Mouse (Mus musculus): ENCODE data around the gene Gria4. TPM values are rescaled to one million over a fixed set of nuclear protein-coding genes. Genes with fewer than 3 reads are reported as not detected.

Gria4 gene
- polyA plus RNA-seq, 2 experiments: 0.06 to 0.20 TPM

GRCm38 (mm10) chr9:4639192-4639900 lies 156.7 kb downstream of the Gria4 start:
- 35% methylated on average over 2 of the region's 2 CpGs for WGBS (ENCODE audit: insufficient replicate concordance)

GRCm38 (mm10) chr9:4631910-4632309 lies 164.1 kb downstream of the Gria4 start:
- ATAC-seq (ENCODE audit: insufficient read depth): no peak
- WGBS (ENCODE audit: insufficient replicate concordance): 40% methylated on average over 4 of the region's 4 CpGs
- Histone ChIP-seq H3K27me3 (ENCODE audit: control insufficient read depth, insufficient read depth, low read length) (no peaks in the 10 kb centered on the region), H3K9me3 (ENCODE audit: control insufficient read depth, low read length) (no peaks in the 10 kb centered on the region), H3K9ac (replicated peaks) (no peak overlapping the region), H3K4me3 (ENCODE audit: insufficient read depth in 1 of 2, low read depth in 2 of 2, low read length in 2 of 2) (no peak overlapping the region), H3K27ac (no peak overlapping the region), H3K4me1 (replicated peaks; ENCODE audit: control insufficient read depth in 2 of 2, insufficient read depth in 2 of 2, low read length in 1 of 2) (no peaks in the 10 kb centered on the region), H3K4me2 (ENCODE audit: low read depth) (no peak overlapping the region), H3K36me3 (replicated peaks; ENCODE audit: control insufficient read depth, insufficient read depth, low read depth) (no peaks in the 10 kb centered on the region)
- no peak for TF ChIP-seq CTCF (IDR thresholded peaks at IDR 0.05; ENCODE audit: low read depth)
- no peak for TF ChIP-seq EP300 (IDR thresholded peaks at IDR 0.05; ENCODE audit: low read depth)
- DNase-seq (ENCODE audit: low read depth in 3 of 3, low spot score in 3 of 3): no peak

More at GRCm38 (mm10) chr9:4639192-4639900, 156.7 kb downstream of the Gria4 start:
- no peak for DNase-seq (ENCODE audit: low read depth in 3 of 3, low spot score in 3 of 3)
- no peak overlapping the region for H3K27ac ChIP-seq
- no peaks in the 10 kb centered on the region for H3K4me1 ChIP-seq (replicated peaks; ENCODE audit: control insufficient read depth in 2 of 2, insufficient read depth in 2 of 2, low read length in 1 of 2)
- no peaks in the 10 kb centered on the region for H3K9me3 ChIP-seq (ENCODE audit: control insufficient read depth, low read length)
- no peaks in the 10 kb centered on the region for H3K36me3 ChIP-seq (replicated peaks; ENCODE audit: control insufficient read depth, insufficient read depth, low read depth)
- no peak for TF ChIP-seq CTCF (IDR thresholded peaks at IDR 0.05; ENCODE audit: low read depth)
- TF ChIP-seq EP300 (IDR thresholded peaks at IDR 0.05; ENCODE audit: low read depth): no peak
- no peak overlapping the region for H3K4me2 ChIP-seq (ENCODE audit: low read depth)
- no peaks in the 10 kb centered on the region for H3K27me3 ChIP-seq (ENCODE audit: control insufficient read depth, insufficient read depth, low read length)
- no peak overlapping the region for H3K9ac ChIP-seq (replicated peaks)
- no peak overlapping the region for H3K4me3 ChIP-seq (ENCODE audit: insufficient read depth in 1 of 2, low read depth in 2 of 2, low read length in 2 of 2)
- ATAC-seq (ENCODE audit: insufficient read depth): no peak

GRCm38 (mm10) chr9:4615286-4615685 lies 180.7 kb downstream of the Gria4 start:
- no peak overlapping the region for H3K4me2 ChIP-seq (ENCODE audit: low read depth)
- TF ChIP-seq CTCF (IDR thresholded peaks at IDR 0.05; ENCODE audit: low read depth) (no peak), EP300 (IDR thresholded peaks at IDR 0.05; ENCODE audit: low read depth) (no peak)
- no peak for ATAC-seq (ENCODE audit: insufficient read depth)
- H3K4me3 ChIP-seq (ENCODE audit: insufficient read depth in 1 of 2, low read depth in 2 of 2, low read length in 2 of 2): no peak overlapping the region
- H3K27me3 ChIP-seq (ENCODE audit: control insufficient read depth, insufficient read depth, low read length): no peaks in the 10 kb centered on the region
- no peak for DNase-seq (ENCODE audit: low read depth in 3 of 3, low spot score in 3 of 3)
- no peak overlapping the region for H3K27ac ChIP-seq
- H3K9ac ChIP-seq (replicated peaks): no peak overlapping the region
- H3K4me1 ChIP-seq (replicated peaks; ENCODE audit: control insufficient read depth in 2 of 2, insufficient read depth in 2 of 2, low read length in 1 of 2): no peaks in the 10 kb centered on the region
- H3K9me3 ChIP-seq (ENCODE audit: control insufficient read depth, low read length): no peaks in the 10 kb centered on the region
- no peaks in the 10 kb centered on the region for H3K36me3 ChIP-seq (replicated peaks; ENCODE audit: control insufficient read depth, insufficient read depth, low read depth)

- Histone ChIP-seq H3K27me3 (ENCODE audit: control insufficient read depth, insufficient read depth, low read length) (no peaks in the 10 kb centered on the region), H3K27ac (no peak overlapping the region), H3K36me3 (replicated peaks; ENCODE audit: control insufficient read depth, insufficient read depth, low read depth) (no peaks in the 10 kb centered on the region), H3K9ac (replicated peaks) (no peak overlapping the region), H3K4me3 (ENCODE audit: insufficient read depth in 1 of 2, low read depth in 2 of 2, low read length in 2 of 2) (no peak overlapping the region), H3K4me1 (replicated peaks; ENCODE audit: control insufficient read depth in 2 of 2, insufficient read depth in 2 of 2, low read length in 1 of 2) (no peaks in the 10 kb centered on the region), H3K9me3 (ENCODE audit: control insufficient read depth, low read length) (no peaks in the 10 kb centered on the region), H3K4me2 (ENCODE audit: low read depth) (no peak overlapping the region)
- ATAC-seq (ENCODE audit: insufficient read depth) (no peak), DNase-seq (ENCODE audit: low read depth in 3 of 3, low spot score in 3 of 3) (no peak)
- TF ChIP-seq CTCF (IDR thresholded peaks at IDR 0.05; ENCODE audit: low read depth) (no peak), EP300 (IDR thresholded peaks at IDR 0.05; ENCODE audit: low read depth) (no peak)
- 48% methylated on average over 3 of the region's 3 CpGs for WGBS (ENCODE audit: insufficient replicate concordance)
Observed at GRCm38 (mm10) chr9:4605354-4605753, 190.7 kb downstream of the Gria4 start.

- no peaks in the 10 kb centered on the region for H3K9me3 ChIP-seq (ENCODE audit: control insufficient read depth, low read length)
Observed at GRCm38 (mm10) chr9:4604236-4604635, 191.8 kb downstream of the Gria4 start.

More at GRCm38 (mm10) chr9:4604236-4604635, 191.8 kb downstream of the Gria4 start:
- no peak for DNase-seq (ENCODE audit: low read depth in 3 of 3, low spot score in 3 of 3)
- Histone ChIP-seq H3K27me3 (ENCODE audit: control insufficient read depth, insufficient read depth, low read length) (no peaks in the 10 kb centered on the region), H3K4me3 (ENCODE audit: insufficient read depth in 1 of 2, low read depth in 2 of 2, low read length in 2 of 2) (no peak overlapping the region), H3K27ac (no peak overlapping the region), H3K4me2 (ENCODE audit: low read depth) (no peak overlapping the region), H3K4me1 (replicated peaks; ENCODE audit: control insufficient read depth in 2 of 2, insufficient read depth in 2 of 2, low read length in 1 of 2) (no peaks in the 10 kb centered on the region), H3K9ac (replicated peaks) (no peak overlapping the region), H3K36me3 (replicated peaks; ENCODE audit: control insufficient read depth, insufficient read depth, low read depth) (no peaks in the 10 kb centered on the region)
- ATAC-seq (ENCODE audit: insufficient read depth): no peak
- no peak for TF ChIP-seq CTCF (IDR thresholded peaks at IDR 0.05; ENCODE audit: low read depth)
- no peak for TF ChIP-seq EP300 (IDR thresholded peaks at IDR 0.05; ENCODE audit: low read depth)

Measured in liver, embryonic 14.5 days (tissue).